ENCODE assay signal across 11 mouse cellular contexts in genomic region chr4:102302568-102302967, GRCm38 (mm10).
"Had no signal": no experiment of that assay in that cellular context is flagged by ENCODE, and none has a peak within 500 bp of the region (broad histone marks: within the 10 kb centered on the region; RNA-seq: fewer than 3 reads in every experiment).

No protein-coding gene starts in this region.

- DNase-seq: kidney, adult 2 months; kidney, postnatal 25 days; layer of hippocampus, postnatal 36 days; liver; liver, embryonic 13.5 days; lung, adult 18-20 months; right cerebral cortex, postnatal 4 days; spleen, adult 18-20 months; thymus, adult 18-20 months; thymus, postnatal 14 days had no signal

- ATAC-seq: midbrain, embryonic 16.5 days had no signal
